Mouse (Mus musculus): Measurements from ENCODE around the gene Slit3.

Gene Slit3

GRCm38 (mm10) chr11:35304216-35304975 lies 183.4 kb downstream of the Slit3 start:
- no peak for DNase-seq (ENCODE audit: low spot score in 2 of 2)

GRCm38 (mm10) chr11:35305111-35305510 lies 184.1 kb downstream of the Slit3 start:
- DNase-seq (ENCODE audit: low spot score in 2 of 2) = no peak

GRCm38 (mm10) chr11:35305910-35306309 lies 184.9 kb downstream of the Slit3 start:
- DNase-seq (ENCODE audit: low spot score in 2 of 2) = no peak

- DNase-seq (ENCODE audit: low spot score in 2 of 2) = no peak
Measured at GRCm38 (mm10) chr11:35306922-35307321, 185.9 kb downstream of the Slit3 start.

- DNase-seq (ENCODE audit: low spot score in 2 of 2) = no peak
Measured at GRCm38 (mm10) chr11:35307992-35308391, 187.0 kb downstream of the Slit3 start.

- no peak for DNase-seq (ENCODE audit: low spot score in 2 of 2)
Measured at GRCm38 (mm10) chr11:35315449-35316028, 194.5 kb downstream of the Slit3 start.

- no peak for DNase-seq (ENCODE audit: low spot score in 2 of 2)
Measured at GRCm38 (mm10) chr11:35317221-35317620, 196.2 kb downstream of the Slit3 start.

GRCm38 (mm10) chr11:35317775-35318432 lies 196.9 kb downstream of the Slit3 start:
- DNase-seq (ENCODE audit: low spot score in 2 of 2) = no peak

GRCm38 (mm10) chr11:35318433-35319020 lies 197.5 kb downstream of the Slit3 start:
- no peak for DNase-seq (ENCODE audit: low spot score in 2 of 2)

- no peak for DNase-seq (ENCODE audit: low spot score in 2 of 2)
Measured at GRCm38 (mm10) chr11:35320518-35320917, 199.5 kb downstream of the Slit3 start.

- DNase-seq (ENCODE audit: low spot score in 2 of 2) = no peak
Measured at GRCm38 (mm10) chr11:35324397-35324796, 203.4 kb downstream of the Slit3 start.

GRCm38 (mm10) chr11:35325131-35325995 lies 204.3 kb downstream of the Slit3 start:
- no peak for DNase-seq (ENCODE audit: low spot score in 2 of 2)

- DNase-seq (ENCODE audit: low spot score in 2 of 2) = no peak
Measured at GRCm38 (mm10) chr11:35326346-35326745, 205.3 kb downstream of the Slit3 start.

- DNase-seq (ENCODE audit: low spot score in 2 of 2) = no peak
Measured at GRCm38 (mm10) chr11:35327899-35328298, 206.9 kb downstream of the Slit3 start.

- DNase-seq (ENCODE audit: low spot score in 2 of 2) = no peak
Measured at GRCm38 (mm10) chr11:35331476-35331875, 210.5 kb downstream of the Slit3 start.

- DNase-seq (ENCODE audit: low spot score in 2 of 2) = no peak
Measured at GRCm38 (mm10) chr11:35336558-35336957, 215.5 kb downstream of the Slit3 start.

- DNase-seq (ENCODE audit: low spot score in 2 of 2) = no peak
Measured at GRCm38 (mm10) chr11:35337493-35337892, 216.5 kb downstream of the Slit3 start.

GRCm38 (mm10) chr11:35337927-35338819 lies 217.1 kb downstream of the Slit3 start:
- DNase-seq (ENCODE audit: low spot score in 2 of 2) = no peak

- DNase-seq (ENCODE audit: low spot score in 2 of 2) = no peak
Measured at GRCm38 (mm10) chr11:35340752-35341151, 219.7 kb downstream of the Slit3 start.

- no peak for DNase-seq (ENCODE audit: low spot score in 2 of 2)
Measured at GRCm38 (mm10) chr11:35342486-35342885, 221.5 kb downstream of the Slit3 start.
